Mouse (Mus musculus) brain, embryonic 14.5 days (tissue): ENCODE results near the gene Oxld1. TPM values are rescaled to one million over a fixed set of nuclear protein-coding genes. Genes with fewer than 3 reads are reported as not detected.
"Not testable (repeated sequence)": the region's sequence is repeated elsewhere in the genome, so short reads cannot be mapped to it uniquely, and the experiment has no call there.

Experiments
- DNase-seq: peaks from one replicate; pipeline ENCODE4 v3.0.0-alpha.2; 2011; ENCODE audit warnings: low read depth
- CTCF ChIP-seq: fragments of 200-500 bp; IDR thresholded peaks from 2 replicates; pipeline ENCODE4 v1.5.1; 2012; ENCODE audit warnings: inconsistent platforms, mild to moderate bottlenecking, moderate library complexity, borderline replicate concordance; ENCODE audit not compliant: insufficient read depth, insufficient read length; ENCODE audit errors: extremely low read depth
- POLR2A ChIP-seq: fragments of 200-500 bp; IDR thresholded peaks from 2 replicates; pipeline ENCODE4 v1.6.1; 2012; ENCODE audit warnings: mild to moderate bottlenecking, inconsistent platforms, borderline replicate concordance; ENCODE audit not compliant: poor library complexity, insufficient read depth, insufficient read length, severe bottlenecking; ENCODE audit errors: extremely low read depth
- polyA plus RNA-seq: library from polyadenylated mRNA; depleted of rRNA; stranded (reverse); fragments of >200 nt; gene quantifications from 2 replicates; pipeline ENCODE4 v1.2.3, GENCODE M21; 2012; rRNA removed

The Oxld1 gene
- polyA plus RNA-seq, 1 experiment = 7.1 TPM

- TF ChIP-seq POLR2A = no peak
- no peak for TF ChIP-seq CTCF
- no peak for DNase-seq
These were observed 15.0 kb downstream of the Oxld1 start for GRCm38 (mm10) chr11:120442765-120443280.

- TF ChIP-seq CTCF (no peak), POLR2A (no peak)
- no peak for DNase-seq
These were observed 15.5 kb downstream of the Oxld1 start, which contains the start of gene Tspan10 for GRCm38 (mm10) chr11:120442344-120442743. TSS of gene Tspan10 (plus strand) at chr11:120442644.

GRCm38 (mm10) chr11:120437857-120438385 is 19.9 kb downstream of the Oxld1 start:
- TF ChIP-seq CTCF (no peak), POLR2A (no peak)
- no peak for DNase-seq

- peak; percentile 92 for DNase-seq
- peak; percentile 73 for TF ChIP-seq POLR2A
- TF ChIP-seq CTCF = no peak
These were observed 20.6 kb downstream of the Oxld1 start, which contains the start of gene Nploc4 for GRCm38 (mm10) chr11:120437152-120437856. TSS of gene Nploc4 (minus strand) at chr11:120437708.

- TF ChIP-seq POLR2A (no peak), CTCF (no peak)
- no peak for DNase-seq
These were observed 31.1 kb downstream of the Oxld1 start for GRCm38 (mm10) chr11:120426727-120427126.

- peak; percentile 83 for TF ChIP-seq CTCF
- no peak for TF ChIP-seq POLR2A
- DNase-seq = peak; percentile 87
These were observed 34.1 kb downstream of the Oxld1 start for GRCm38 (mm10) chr11:120423569-120424295.

- TF ChIP-seq CTCF (no peak), POLR2A (no peak)
These were observed 35.0 kb downstream of the Oxld1 start for GRCm38 (mm10) chr11:120422651-120423568.

GRCm38 (mm10) chr11:120418592-120418991 is 39.3 kb downstream of the Oxld1 start:
- no peak for TF ChIP-seq CTCF
- no peak for TF ChIP-seq POLR2A
- DNase-seq = no peak

More at GRCm38 (mm10) chr11:120422651-120423568, 35.0 kb downstream of the Oxld1 start:
- no peak for DNase-seq

- TF ChIP-seq CTCF (no peak), POLR2A (no peak)
- no peak for DNase-seq
These were observed 40.0 kb downstream of the Oxld1 start for GRCm38 (mm10) chr11:120417852-120418251.

- DNase-seq = not testable (repeated sequence)
These were observed 44.2 kb downstream of the Oxld1 start for GRCm38 (mm10) chr11:120413621-120414020.

Other genes with a start within 250 kb of the Oxld1 start
- gene Bahcc1, start 225.1 kb downstream of the Oxld1 start, polyA plus RNA-seq = 29.0 and 47.0 TPM in 2 replicates
- 1,716 and 3,108 TPM in 2 replicates for gene Actg1, start 109.5 kb downstream of the Oxld1 start, polyA plus RNA-seq
- 0.95 and 0.96 TPM in 2 replicates for gene Fscn2, start 96.5 kb downstream of the Oxld1 start, polyA plus RNA-seq
- gene Faap100, start 79.3 kb downstream of the Oxld1 start, polyA plus RNA-seq = 114 and 122 TPM in 2 replicates
- gene Nploc4, start 20.4 kb downstream of the Oxld1 start, polyA plus RNA-seq = 62.6 and 63.2 TPM in 2 replicates
- 0.04 and 0.10 TPM in 2 replicates for gene Tspan10, start 15.4 kb downstream of the Oxld1 start, polyA plus RNA-seq
- gene Pde6g, start 4.6 kb downstream of the Oxld1 start, polyA plus RNA-seq = 0.34 and 0.53 TPM in 2 replicates
- gene Ccdc137, start within 50 bp of the Oxld1 start, polyA plus RNA-seq = 24.2 and 35.7 TPM in 2 replicates
- gene Arl16, start 9.5 kb upstream of the Oxld1 start, polyA plus RNA-seq = 42.4 and 45.8 TPM in 2 replicates
- 96.3 and 107 TPM in 2 replicates for gene Mrpl12, start 26.5 kb upstream of the Oxld1 start, polyA plus RNA-seq
- 40.6 and 57.3 TPM in 2 replicates for gene Slc25a10, start 33.8 kb upstream of the Oxld1 start, polyA plus RNA-seq
- 0.32 and 0.36 TPM in 2 replicates for gene Gcgr, start 72.6 kb upstream of the Oxld1 start, polyA plus RNA-seq
- gene Mcrip1, start 91.7 kb upstream of the Oxld1 start, polyA plus RNA-seq = 204 and 253 TPM in 2 replicates
- gene Ppp1r27, start 93.1 kb upstream of the Oxld1 start, polyA plus RNA-seq = not detected in 2 replicates
- 162 and 206 TPM in 2 replicates for gene P4hb, start 115.2 kb upstream of the Oxld1 start, polyA plus RNA-seq
- 540 and 581 TPM in 2 replicates for gene Arhgdia, start 123.6 kb upstream of the Oxld1 start, polyA plus RNA-seq
- gene Alyref, start 140.3 kb upstream of the Oxld1 start, polyA plus RNA-seq = 86.8 and 89.7 TPM in 2 replicates
- 175 and 222 TPM in 2 replicates for gene Anapc11, start 140.4 kb upstream of the Oxld1 start, polyA plus RNA-seq
- 0.29 and 0.45 TPM in 2 replicates for gene Npb, start 150.4 kb upstream of the Oxld1 start, polyA plus RNA-seq
- 229 and 307 TPM in 2 replicates for gene Pcyt2, start 159.9 kb upstream of the Oxld1 start, polyA plus RNA-seq
- 59.4 and 85.8 TPM in 2 replicates for gene Sirt7, start 167.2 kb upstream of the Oxld1 start, polyA plus RNA-seq
- 57.4 and 57.6 TPM in 2 replicates for gene Mafg, start 175.5 kb upstream of the Oxld1 start, polyA plus RNA-seq
- gene Pycr1, start 185.7 kb upstream of the Oxld1 start, polyA plus RNA-seq = 19.9 and 26.8 TPM in 2 replicates
- gene Myadml2, start 190.1 kb upstream of the Oxld1 start, polyA plus RNA-seq = 0.35 and 0.51 TPM in 2 replicates
- 1.7 and 2.7 TPM in 2 replicates for gene Notum, start 203.1 kb upstream of the Oxld1 start, polyA plus RNA-seq
- gene Aspscr1, start 214.9 kb upstream of the Oxld1 start, polyA plus RNA-seq = 83.0 and 90.3 TPM in 2 replicates